Mouse (Mus musculus): ENCODE data around the gene Hrct1. TPM values are rescaled to one million over a fixed set of nuclear protein-coding genes. Genes with fewer than 3 reads are reported as not detected.

The Hrct1 gene
- polyA plus RNA-seq, 1 experiment from 2014 or later: 1.4 TPM

DNA sequence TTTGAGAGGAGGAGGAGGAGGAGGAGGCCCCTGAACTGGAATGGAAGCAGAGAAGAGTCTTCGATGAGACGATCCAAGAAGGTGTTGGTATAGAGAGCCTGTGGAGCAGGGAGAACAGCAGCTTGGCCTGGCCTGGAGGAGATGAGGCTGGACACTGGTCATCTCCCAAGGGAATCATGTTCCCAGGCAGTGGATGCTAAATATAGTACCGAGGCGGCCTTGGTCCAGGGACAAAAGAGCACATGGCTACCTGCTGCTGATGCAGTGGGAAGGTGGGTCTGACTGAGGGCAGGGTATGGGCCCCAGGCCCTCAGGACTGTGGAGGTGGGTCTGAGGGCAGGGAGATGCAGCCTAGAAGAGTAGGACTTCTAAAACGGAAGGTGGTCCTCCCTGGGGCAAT is 6.2 kb downstream of the Hrct1 start:
- Histone ChIP-seq H3K27me3 (ENCODE audit: control insufficient read depth, insufficient read depth, low read length) (0 out of 2 replicates have a peak, but pooled peaks cover 2% of the 10 kb centered on the region), H3K4me1 (ENCODE audit: control insufficient read depth, insufficient read depth, low read length) (peaks cover 40% of the 10 kb centered on the region)
- 63% methylated on average over 5 of the region's 5 CpGs for WGBS

DNA sequence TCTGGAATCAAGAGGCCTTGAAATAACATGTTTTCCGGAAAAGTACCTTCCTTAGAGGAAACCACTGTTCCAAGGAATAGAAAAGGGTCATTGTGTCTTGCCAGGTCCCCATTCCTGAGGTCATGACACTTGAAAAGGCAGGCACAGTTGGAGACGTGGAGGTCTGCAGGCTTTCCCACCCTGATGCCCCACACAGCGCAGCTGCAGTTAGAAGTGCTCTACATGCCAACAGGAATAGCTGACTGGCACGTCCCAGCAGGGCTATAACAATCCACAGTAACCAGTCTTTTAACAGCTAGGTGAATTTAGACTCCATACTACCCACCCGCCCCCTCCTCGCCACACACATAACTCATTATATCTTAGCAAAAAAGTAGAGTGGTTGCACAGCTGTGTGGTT is 10.2 kb downstream of the Hrct1 start:
- ATAC-seq (replicated peaks; ENCODE audit: extremely low read depth, insufficient read depth, low FRiP score): no peak
- 72% methylated on average over 6 of the region's 6 CpGs for WGBS
- no peak overlapping the region for H3K27ac ChIP-seq (ENCODE audit: low read length)

More for the DNA sequence above, 6.2 kb downstream of the Hrct1 start:
- Histone ChIP-seq H3K4me2 (ENCODE audit: low read depth, low read length) (no peak overlapping the region), H3K27ac (ENCODE audit: low read length) (no peak overlapping the region), H3K36me3 (ENCODE audit: control insufficient read depth, insufficient read depth) (no peaks in the 10 kb centered on the region), H3K9ac (ENCODE audit: low read length) (no peak overlapping the region), H3K4me3 (ENCODE audit: low read length) (no peak overlapping the region), H3K9me3 (replicated peaks; ENCODE audit: control insufficient read depth, low read length) (no peaks in the 10 kb centered on the region)
- ATAC-seq (replicated peaks; ENCODE audit: extremely low read depth, insufficient read depth, low FRiP score): no peak

DNA sequence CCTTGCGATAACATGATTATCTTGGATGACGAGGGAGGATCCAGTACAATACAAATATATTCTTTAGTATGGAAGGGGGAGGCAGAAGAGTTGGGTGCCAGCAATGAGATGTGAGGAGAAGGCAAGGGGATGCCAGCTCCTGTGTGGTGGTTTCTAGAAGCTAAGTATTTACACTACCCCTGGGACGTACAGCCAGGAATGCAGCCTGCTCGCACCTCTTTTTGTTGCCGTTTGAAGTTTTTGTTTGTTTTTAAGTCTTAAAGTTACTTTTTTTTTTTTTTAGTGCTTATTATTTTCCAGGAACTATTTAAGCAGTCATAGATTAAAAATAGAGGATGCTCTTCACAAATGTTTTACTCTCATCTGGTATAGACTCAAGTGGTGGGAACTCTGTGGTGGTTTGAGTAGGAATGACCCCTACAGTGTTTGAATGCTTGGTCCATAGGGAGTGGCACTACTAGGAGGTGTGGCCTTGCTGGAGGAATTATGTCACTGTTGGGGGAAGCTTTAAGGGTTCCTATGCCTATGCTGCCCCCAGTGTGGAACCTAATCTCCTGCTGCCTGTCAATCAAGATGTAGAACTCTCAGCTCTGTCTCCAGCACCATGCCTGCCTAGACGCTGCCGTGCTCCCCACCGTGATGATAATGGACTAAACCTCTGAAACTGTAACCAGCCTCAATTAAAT is 12.1 kb downstream of the Hrct1 start:
- H3K9ac ChIP-seq (ENCODE audit: low read length): no peak overlapping the region
- H3K9me3 ChIP-seq (replicated peaks; ENCODE audit: control insufficient read depth, low read length): no peaks in the 10 kb centered on the region
- no peak for ATAC-seq (replicated peaks; ENCODE audit: extremely low read depth, insufficient read depth, low FRiP score)
- no peaks in the 10 kb centered on the region for H3K4me1 ChIP-seq (ENCODE audit: control insufficient read depth, insufficient read depth, low read length)
- no peak overlapping the region for H3K4me3 ChIP-seq (ENCODE audit: low read length)
- no peaks in the 10 kb centered on the region for H3K27me3 ChIP-seq (ENCODE audit: control insufficient read depth, insufficient read depth, low read length)
- H3K4me2 ChIP-seq (ENCODE audit: low read depth, low read length): no peak overlapping the region
- H3K27ac ChIP-seq (ENCODE audit: low read length): no peak overlapping the region
- no peaks in the 10 kb centered on the region for H3K36me3 ChIP-seq (ENCODE audit: control insufficient read depth, insufficient read depth)
- 48% methylated on average over 8 of the region's 8 CpGs for WGBS

More for the DNA sequence above, 10.2 kb downstream of the Hrct1 start:
- no peak overlapping the region for H3K4me3 ChIP-seq (ENCODE audit: low read length)
- no peaks in the 10 kb centered on the region for H3K36me3 ChIP-seq (ENCODE audit: control insufficient read depth, insufficient read depth)
- no peak overlapping the region for H3K4me2 ChIP-seq (ENCODE audit: low read depth, low read length)
- peaks cover 10% of the 10 kb centered on the region for H3K4me1 ChIP-seq (ENCODE audit: control insufficient read depth, insufficient read depth, low read length)
- no peaks in the 10 kb centered on the region for H3K27me3 ChIP-seq (ENCODE audit: control insufficient read depth, insufficient read depth, low read length)
- no peaks in the 10 kb centered on the region for H3K9me3 ChIP-seq (replicated peaks; ENCODE audit: control insufficient read depth, low read length)
- H3K9ac ChIP-seq (ENCODE audit: low read length): no peak overlapping the region

DNA sequence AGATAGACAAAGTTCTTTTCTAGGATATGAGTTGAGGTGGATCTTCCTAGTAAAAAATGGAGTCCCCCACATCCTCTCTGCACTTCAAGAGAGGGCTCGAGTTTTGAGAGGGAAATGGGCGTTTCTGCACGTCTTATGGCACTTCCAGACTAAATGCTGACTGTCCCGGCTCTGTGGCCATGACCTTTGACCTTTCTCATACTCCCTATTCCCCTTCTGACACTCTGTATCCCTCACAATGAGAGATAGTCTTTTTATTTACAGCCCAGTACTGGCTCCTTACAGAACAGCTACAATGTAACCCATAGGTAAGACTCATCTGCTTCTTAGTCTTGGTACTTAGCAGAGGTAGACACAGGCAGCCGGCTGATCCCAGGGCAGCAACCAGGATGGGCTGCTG is 14.5 kb downstream of the Hrct1 start:
- no peaks in the 10 kb centered on the region for H3K9me3 ChIP-seq (replicated peaks; ENCODE audit: control insufficient read depth, low read length)
- H3K4me1 ChIP-seq (ENCODE audit: control insufficient read depth, insufficient read depth, low read length): no peaks in the 10 kb centered on the region
- H3K36me3 ChIP-seq (ENCODE audit: control insufficient read depth, insufficient read depth): no peaks in the 10 kb centered on the region
- WGBS: 70% methylated on average over 5 of the region's 5 CpGs
- H3K27ac ChIP-seq (ENCODE audit: low read length): no peak overlapping the region
- no peak overlapping the region for H3K9ac ChIP-seq (ENCODE audit: low read length)
- H3K27me3 ChIP-seq (ENCODE audit: control insufficient read depth, insufficient read depth, low read length): no peaks in the 10 kb centered on the region
- no peak overlapping the region for H3K4me2 ChIP-seq (ENCODE audit: low read depth, low read length)
- no peak overlapping the region for H3K4me3 ChIP-seq (ENCODE audit: low read length)
- no peak for ATAC-seq (replicated peaks; ENCODE audit: extremely low read depth, insufficient read depth, low FRiP score)

DNA sequence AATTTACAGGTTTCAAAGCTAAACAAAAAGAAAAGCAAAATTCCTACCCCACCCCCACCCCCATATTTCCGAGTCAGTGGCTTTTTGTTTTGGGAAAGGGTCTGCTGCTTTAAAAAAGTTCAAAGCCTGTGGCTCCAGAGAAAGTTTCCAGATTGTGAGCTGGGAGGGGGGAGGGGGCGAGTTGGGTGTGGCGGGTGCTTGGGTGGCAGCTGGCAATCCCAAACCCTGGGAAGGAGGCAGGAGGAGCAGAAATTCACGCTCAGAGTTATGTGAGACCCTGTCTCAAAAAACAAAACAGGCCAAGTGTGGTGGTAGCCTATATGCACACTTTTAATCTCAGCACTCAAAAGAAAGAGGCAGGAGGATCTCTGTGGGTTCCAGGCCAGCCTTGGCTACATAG is 15.6 kb downstream of the Hrct1 start:
- Histone ChIP-seq H3K4me2 (ENCODE audit: low read depth, low read length) (no peak overlapping the region), H3K4me3 (ENCODE audit: low read length) (no peak overlapping the region), H3K27me3 (ENCODE audit: control insufficient read depth, insufficient read depth, low read length) (no peaks in the 10 kb centered on the region), H3K27ac (ENCODE audit: low read length) (no peak overlapping the region), H3K9me3 (replicated peaks; ENCODE audit: control insufficient read depth, low read length) (no peaks in the 10 kb centered on the region), H3K4me1 (ENCODE audit: control insufficient read depth, insufficient read depth, low read length) (peaks cover 6% of the 10 kb centered on the region; the same call in 1 of the 2 replicates), H3K36me3 (ENCODE audit: control insufficient read depth, insufficient read depth) (no peaks in the 10 kb centered on the region), H3K9ac (ENCODE audit: low read length) (no peak overlapping the region)
- 37% methylated on average over 4 of the region's 4 CpGs for WGBS
- ATAC-seq (replicated peaks; ENCODE audit: extremely low read depth, insufficient read depth, low FRiP score): no peak

DNA sequence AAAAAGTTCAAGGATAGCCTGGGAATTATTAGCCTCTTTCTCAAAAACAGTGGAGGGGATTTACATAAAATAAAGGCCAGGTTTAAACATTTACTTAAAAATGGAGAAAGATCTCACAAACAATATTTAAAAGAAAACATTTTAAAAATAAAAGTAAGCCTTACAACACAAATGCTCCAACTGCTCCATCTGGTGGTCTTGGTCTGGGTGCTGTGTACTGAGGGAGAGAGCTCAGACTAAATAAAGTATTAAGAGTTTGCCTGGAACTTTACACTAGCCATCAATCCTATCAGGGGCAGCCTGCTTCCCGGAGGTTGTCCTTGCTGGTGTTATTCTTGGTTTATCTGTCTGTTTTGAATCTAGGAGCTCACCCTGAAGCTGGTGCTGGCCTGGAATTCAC is 16.1 kb downstream of the Hrct1 start:
- H3K9me3 ChIP-seq (replicated peaks; ENCODE audit: control insufficient read depth, low read length): no peaks in the 10 kb centered on the region
- ATAC-seq (replicated peaks; ENCODE audit: extremely low read depth, insufficient read depth, low FRiP score): no peak
- H3K36me3 ChIP-seq (ENCODE audit: control insufficient read depth, insufficient read depth): no peaks in the 10 kb centered on the region
- peaks cover 6% of the 10 kb centered on the region; the same call in 1 of the 2 replicates for H3K4me1 ChIP-seq (ENCODE audit: control insufficient read depth, insufficient read depth, low read length)
- WGBS: 14% methylated on average over 1 of the region's 1 CpGs
- no peak overlapping the region for H3K4me3 ChIP-seq (ENCODE audit: low read length)
- H3K27ac ChIP-seq (ENCODE audit: low read length): no peak overlapping the region
- no peak overlapping the region for H3K4me2 ChIP-seq (ENCODE audit: low read depth, low read length)
- no peaks in the 10 kb centered on the region for H3K27me3 ChIP-seq (ENCODE audit: control insufficient read depth, insufficient read depth, low read length)
- H3K9ac ChIP-seq (ENCODE audit: low read length): no peak overlapping the region

DNA sequence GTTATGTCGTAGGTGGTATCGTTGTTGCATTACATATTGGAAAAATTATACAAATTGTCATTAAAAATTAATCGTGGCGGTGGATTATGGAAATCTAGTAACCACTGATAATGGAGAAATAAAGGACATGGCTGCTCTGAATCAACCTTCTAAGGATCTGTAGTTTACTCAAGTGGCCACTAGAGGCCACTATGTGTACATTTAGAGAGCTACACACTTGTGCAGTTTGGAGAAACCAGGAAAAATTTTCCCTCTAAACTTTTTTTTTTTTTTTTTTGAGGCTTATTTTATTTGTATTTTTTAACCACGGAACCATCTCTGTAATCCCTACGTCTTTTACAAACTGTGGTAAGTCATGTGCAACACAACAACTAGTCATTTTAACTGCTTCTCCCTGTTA is 18.2 kb downstream of the Hrct1 start:
- no peaks in the 10 kb centered on the region for H3K9me3 ChIP-seq (replicated peaks; ENCODE audit: control insufficient read depth, low read length)
- H3K27me3 ChIP-seq (ENCODE audit: control insufficient read depth, insufficient read depth, low read length): no peaks in the 10 kb centered on the region
- no peaks in the 10 kb centered on the region for H3K36me3 ChIP-seq (ENCODE audit: control insufficient read depth, insufficient read depth)
- ATAC-seq (replicated peaks; ENCODE audit: extremely low read depth, insufficient read depth, low FRiP score): no peak
- no peak overlapping the region for H3K4me3 ChIP-seq (ENCODE audit: low read length)
- peaks cover 6% of the 10 kb centered on the region; the same call in 1 of the 2 replicates for H3K4me1 ChIP-seq (ENCODE audit: control insufficient read depth, insufficient read depth, low read length)
- 10% methylated on average over 6 of the region's 6 CpGs for WGBS
- H3K27ac ChIP-seq (ENCODE audit: low read length): no peak overlapping the region
- no peak overlapping the region for H3K4me2 ChIP-seq (ENCODE audit: low read depth, low read length)
- H3K9ac ChIP-seq (ENCODE audit: low read length): no peak overlapping the region

DNA sequence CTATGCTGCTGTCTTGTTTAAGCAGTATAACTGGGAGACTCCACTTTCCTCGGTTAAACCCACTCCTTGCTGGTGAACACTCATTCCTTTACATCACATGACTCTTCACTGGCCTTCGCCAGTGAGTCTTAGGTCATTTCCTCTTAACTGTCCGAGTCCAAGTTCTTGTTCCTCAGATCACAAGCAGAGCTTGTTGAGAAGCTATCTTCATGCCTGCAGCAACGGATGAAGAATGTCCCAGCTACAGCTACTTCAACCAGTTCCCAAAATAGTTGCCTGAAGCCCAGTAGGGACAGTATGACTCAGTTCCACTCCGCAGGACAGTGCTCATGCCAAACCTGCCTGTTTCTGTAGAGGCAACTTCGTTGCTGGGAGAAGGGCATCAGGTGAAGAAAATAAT is 30.2 kb downstream of the Hrct1 start:
- Histone ChIP-seq H3K4me1 (ENCODE audit: control insufficient read depth, insufficient read depth, low read length) (peaks cover 6% of the 10 kb centered on the region), H3K4me2 (ENCODE audit: low read depth, low read length) (0 out of 2 replicates have a peak overlapping the region, but pooled peaks have one; percentile 1), H3K9me3 (replicated peaks; ENCODE audit: control insufficient read depth, low read length) (no peaks in the 10 kb centered on the region), H3K27me3 (ENCODE audit: control insufficient read depth, insufficient read depth, low read length) (no peaks in the 10 kb centered on the region), H3K9ac (ENCODE audit: low read length) (no peak overlapping the region), H3K4me3 (ENCODE audit: low read length) (no peak overlapping the region), H3K36me3 (ENCODE audit: control insufficient read depth, insufficient read depth) (no peaks in the 10 kb centered on the region), H3K27ac (ENCODE audit: low read length) (peak overlapping the region; percentile 49)
- no peak; the same call in 1 of the 2 replicates for ATAC-seq (replicated peaks; ENCODE audit: extremely low read depth, insufficient read depth, low FRiP score)
- whole genome bisulfite sequencing: 23% methylated on average over 6 of the region's 6 CpGs

DNA sequence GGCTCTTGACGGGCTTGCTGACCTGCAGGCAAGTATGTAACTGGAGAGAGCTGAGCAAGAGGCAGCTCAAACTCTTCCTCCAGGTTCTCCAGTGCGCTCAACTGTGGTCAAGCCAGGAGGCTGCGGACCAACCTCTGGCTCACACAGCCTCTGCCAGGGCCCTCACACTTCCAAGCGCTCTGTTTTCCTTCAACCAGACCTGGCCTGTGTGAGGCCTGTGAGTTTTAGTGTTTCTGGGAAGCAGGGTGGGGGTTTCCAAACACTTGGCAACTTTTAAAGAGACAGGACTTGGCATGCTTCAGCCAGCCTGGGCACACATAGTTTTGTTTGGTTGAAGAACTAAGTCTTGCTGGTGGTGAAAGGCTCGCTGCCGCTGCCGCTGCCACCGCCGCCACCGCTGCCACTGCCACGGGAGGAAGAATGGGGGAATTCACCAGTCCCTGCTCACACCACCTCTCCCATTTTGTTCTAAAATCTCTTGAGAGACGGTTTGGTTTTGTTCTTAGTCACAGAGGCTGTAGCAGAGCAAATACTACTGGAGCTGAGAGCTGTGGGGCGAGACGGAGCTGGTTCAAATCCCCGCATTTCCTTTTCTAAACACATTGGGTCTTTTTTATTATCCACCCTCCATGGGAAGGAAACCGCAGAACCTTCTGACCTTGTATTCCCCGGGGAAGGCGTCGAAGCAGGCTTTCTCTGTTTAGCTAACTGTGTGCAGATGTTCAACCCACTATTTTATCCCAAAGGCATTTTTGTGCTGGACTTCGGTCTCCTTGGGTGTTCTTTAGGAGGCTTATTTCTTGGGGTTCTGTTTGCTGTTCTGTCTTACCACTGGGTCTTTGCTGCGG is 32.8 kb downstream of the Hrct1 start:
- no peak overlapping the region for H3K4me2 ChIP-seq (ENCODE audit: low read depth, low read length)
- H3K27me3 ChIP-seq (ENCODE audit: control insufficient read depth, insufficient read depth, low read length): no peaks in the 10 kb centered on the region
- 73% methylated on average over 21 of the region's 21 CpGs for WGBS
- H3K27ac ChIP-seq (ENCODE audit: low read length): no peak overlapping the region
- H3K4me1 ChIP-seq (ENCODE audit: control insufficient read depth, insufficient read depth, low read length): peaks cover 6% of the 10 kb centered on the region
- no peak overlapping the region for H3K9ac ChIP-seq (ENCODE audit: low read length)
- no peaks in the 10 kb centered on the region for H3K36me3 ChIP-seq (ENCODE audit: control insufficient read depth, insufficient read depth)
- no peaks in the 10 kb centered on the region; the same call in 1 of the 2 replicates for H3K9me3 ChIP-seq (replicated peaks; ENCODE audit: control insufficient read depth, low read length)
- H3K4me3 ChIP-seq (ENCODE audit: low read length): no peak overlapping the region
- ATAC-seq (replicated peaks; ENCODE audit: extremely low read depth, insufficient read depth, low FRiP score): no peak
